Mouse (Mus musculus) megakaryocyte, adult 5-6 weeks (primary cell): ENCODE results near the gene Gm9972. TPM values are rescaled to one million over a fixed set of nuclear protein-coding genes. Genes with fewer than 3 reads are reported as not detected.

Experiments used
- ATAC-seq: 2 replicates; pipeline ENCODE4 v1.8.0; 2016; ENCODE audit warnings: mild to moderate bottlenecking, inconsistent platforms; ENCODE audit not compliant: poor library complexity, severe bottlenecking
- total RNA-seq, 2 experiments: library from RNA; stranded (forward) in 1 of 2; stranded (reverse) in 1 of 2; fragments of 153-499, 151-499 nt in 1 of 2; fragments of 221-1000, 200-1000 nt in 1 of 2; gene quantifications; 2 replicates each; pipeline versions ENCODE4 v1.2.3 to v1.2.4; 2015 to 2017

Gm9972 gene
- not detected in 2 replicates for total RNA-seq (2015)
- total RNA-seq (2017) = not detected in 2 replicates

DNA sequence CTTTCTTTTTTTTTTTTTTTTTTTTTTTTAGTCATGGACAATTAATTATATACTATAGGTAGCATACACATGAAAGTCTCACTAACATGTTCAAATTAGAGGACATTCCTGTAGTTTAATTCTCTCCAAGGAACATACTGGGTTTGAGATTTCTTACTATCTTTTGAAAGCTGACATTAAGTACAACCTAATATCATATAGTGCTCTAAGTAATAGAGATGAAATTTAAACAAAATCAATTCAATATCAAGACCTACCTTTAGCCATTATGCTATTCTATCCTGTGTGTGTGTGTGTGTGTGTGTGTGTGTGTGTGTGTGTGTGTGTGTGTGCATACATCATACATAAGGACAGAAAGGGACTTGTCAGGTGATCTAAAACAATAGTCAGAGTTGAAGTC lies at the start of gene Gm9972:
TSS of gene Gm9972 (plus strand) at position 301 of the 400 bp plus-strand sequence.
- ATAC-seq = no peak

DNA sequence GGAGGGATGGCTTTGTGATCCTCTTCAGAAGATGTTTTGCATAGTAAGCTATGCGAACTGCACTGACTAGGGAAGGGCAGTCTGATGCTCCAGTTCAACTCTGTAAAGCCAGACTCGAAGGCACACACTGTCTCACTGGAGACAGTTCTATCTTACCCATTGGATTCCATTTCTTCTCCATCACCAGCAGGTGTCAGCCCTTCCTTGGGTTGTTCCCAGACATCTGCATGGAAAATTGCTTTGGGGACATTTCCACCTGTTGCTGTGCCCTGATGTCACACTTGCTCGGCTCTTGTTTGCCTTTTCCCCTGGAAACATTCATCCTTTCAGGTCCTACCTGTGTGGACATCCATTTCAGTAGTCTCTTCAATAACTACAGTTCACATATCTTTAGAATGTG lies 36.4 kb upstream of the Gm9972 start:
- ATAC-seq = no peak

DNA sequence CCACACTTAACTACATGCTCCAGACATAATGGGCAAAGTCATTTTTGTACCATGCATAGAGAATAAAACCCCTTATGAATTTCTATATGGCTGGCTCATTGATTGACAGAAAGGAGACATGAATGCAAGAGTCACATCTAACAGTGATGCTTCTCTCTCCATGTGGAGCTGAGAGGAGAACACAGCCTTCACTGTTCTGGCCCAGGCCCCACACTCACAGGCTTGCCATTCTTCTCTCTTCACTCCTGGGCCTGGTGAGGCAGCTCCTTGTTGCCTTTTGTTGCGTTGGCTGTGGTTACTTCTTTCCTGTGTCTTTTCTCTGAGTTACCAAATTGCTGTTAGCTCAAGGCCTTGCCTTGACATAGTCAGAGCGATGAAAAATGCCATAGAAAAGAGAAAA lies 23.6 kb upstream of the Gm9972 start:
- ATAC-seq = no peak

DNA sequence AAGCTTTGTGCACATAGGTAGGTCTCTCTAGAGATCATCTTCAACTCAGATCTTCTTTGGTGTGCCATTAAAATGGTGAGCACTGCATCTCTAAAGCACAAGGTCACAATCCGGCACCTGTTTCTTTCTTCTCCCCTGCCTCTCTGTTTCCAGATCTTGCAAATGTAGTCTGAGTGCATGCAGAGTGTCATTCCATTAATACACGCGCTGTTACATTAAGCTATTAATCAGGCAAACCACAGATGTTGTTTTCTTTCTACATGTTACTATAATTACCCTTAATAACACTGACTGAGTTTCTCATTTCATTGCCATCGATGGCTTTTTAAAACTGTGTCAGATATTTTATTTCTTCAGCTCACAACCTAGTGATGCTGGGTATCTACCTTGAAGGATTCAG lies 22.6 kb upstream of the Gm9972 start:
- no peak for ATAC-seq

DNA sequence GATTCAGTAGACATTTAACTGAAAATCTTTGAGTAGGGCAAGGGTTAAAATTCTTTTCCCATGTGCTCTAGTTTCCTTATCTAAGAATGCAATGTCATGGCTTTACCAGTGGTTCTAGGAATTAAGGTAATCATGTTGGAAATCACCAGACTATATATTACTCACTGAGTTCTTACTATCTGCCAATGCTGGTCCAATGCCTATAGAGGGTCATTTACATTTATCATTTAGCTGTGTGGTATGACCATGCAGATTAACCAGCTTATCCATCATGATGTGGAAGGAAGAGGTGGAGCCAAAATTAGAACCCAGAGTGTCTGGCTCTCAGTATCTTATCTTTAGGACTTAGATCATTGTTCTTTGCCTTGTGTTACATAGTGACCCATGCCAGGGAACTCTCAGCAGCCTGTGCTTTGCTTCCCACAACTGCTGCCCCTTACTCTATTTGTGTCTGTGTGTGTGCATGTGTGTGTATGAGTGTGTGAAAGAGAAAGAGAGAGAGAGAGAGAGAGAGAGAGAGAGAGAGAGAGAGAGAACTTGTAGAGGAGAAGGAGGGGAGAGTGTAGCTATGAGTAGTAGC lies 12.3 kb upstream of the Gm9972 start:
- ATAC-seq = no peak

DNA sequence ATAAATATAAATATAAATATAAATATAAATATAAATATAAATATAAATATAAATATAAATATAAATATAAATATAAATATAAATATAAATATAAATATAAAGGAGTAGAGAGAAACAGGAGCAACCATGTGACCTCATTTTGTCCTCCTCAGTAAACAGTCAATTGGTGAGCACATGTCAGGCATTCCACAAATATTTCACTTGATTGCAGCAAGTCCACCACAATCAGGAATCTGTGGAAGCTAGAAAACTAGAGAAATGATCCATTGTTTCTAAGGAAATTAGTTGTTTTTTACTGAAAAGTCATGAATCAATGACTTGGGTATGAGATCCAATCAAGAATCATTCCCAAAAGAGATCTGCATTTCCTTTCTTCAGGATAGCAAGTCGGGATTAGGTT lies 5.7 kb upstream of the Gm9972 start:
- no peak for ATAC-seq

DNA sequence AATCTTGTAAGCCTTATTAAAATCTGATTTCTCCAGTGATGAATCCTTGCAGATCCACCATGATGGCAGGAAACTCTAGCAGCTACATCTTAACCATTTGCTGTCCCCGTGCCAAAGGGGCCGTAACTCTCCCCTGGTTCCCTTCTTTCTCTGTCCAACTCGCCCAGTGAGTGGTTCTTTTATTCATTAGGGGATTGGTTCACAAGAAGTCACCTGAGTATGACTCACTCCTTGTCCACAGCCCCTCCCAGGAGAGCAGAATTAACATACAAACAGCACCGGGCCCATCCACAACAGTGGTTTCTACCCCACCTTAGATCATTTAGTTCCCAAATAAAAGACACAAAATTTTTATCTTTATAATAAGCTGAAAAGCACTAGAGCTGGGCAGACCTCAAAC lies 3.4 kb upstream of the Gm9972 start:
- no peak for ATAC-seq

DNA sequence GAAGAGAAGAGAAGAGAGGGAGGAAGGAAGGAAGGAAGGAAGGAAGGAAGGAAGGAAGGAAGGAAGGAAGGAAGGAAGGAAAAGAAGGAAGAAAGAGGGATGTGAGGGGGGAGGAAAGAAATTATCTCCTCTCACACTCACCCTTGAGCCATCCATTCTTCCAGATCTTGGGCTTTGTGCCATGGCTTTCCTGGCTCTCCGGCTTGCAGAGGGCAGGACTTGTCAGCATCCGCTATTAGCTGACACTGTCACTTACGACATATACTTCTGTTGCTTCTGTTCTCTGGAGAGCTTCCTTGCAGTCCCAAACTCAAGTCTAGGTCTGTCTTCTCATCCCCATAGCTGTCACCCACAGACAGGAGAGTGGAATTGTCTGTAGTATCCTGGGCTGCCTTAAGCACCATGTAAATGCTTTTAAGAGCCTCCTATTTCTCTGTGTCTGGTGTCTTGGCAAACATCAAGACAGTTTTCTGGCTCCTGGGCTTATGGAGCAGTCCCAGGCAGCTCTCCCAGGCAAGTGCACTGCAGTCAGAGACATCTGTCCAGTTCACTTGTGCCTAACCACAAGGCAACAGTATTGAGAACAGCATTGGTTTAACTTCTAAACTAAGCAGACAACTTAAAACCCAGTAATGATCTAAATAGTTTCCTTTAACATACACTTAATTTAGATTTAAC lies 10.5 kb downstream of the Gm9972 start:
- no peak for ATAC-seq

DNA sequence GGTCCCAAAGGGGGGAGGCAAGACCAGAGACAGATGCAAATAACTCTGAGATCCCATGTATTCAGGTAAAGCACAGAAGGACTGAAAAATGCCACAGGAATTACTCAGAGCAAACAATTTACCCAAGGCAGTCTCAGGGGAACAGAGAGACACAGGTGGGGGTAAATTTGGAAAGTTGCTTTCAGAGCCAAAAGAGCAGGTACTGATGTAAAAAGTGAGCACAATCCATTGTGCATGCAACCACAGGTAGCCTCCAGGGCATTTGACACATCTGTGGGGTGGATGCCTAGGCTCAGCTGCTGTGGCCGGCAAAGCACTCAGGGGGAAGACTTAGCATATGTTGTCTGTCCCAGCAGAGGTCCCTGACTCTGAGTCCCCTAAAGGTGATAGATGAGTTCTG lies 13.8 kb downstream of the Gm9972 start:
- ATAC-seq = no peak

DNA sequence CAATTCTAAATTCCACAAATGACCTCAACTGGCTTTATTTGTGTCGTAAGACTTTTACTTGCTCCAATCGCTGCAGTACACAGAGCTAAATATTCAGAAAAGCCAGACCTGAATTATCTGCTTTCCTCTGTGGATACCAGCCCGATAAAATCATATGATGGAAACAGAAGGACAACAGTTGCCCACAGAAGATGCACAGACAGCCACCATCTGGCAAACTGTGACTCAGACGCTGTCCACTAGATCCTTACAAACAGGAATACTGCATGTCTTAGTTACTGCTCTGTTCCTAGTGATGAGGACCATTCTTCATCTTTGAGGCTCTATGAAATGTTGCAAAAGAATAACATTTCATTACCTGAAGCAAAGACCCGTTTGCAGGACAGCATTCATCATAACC lies 19.4 kb downstream of the Gm9972 start:
- no peak for ATAC-seq

DNA sequence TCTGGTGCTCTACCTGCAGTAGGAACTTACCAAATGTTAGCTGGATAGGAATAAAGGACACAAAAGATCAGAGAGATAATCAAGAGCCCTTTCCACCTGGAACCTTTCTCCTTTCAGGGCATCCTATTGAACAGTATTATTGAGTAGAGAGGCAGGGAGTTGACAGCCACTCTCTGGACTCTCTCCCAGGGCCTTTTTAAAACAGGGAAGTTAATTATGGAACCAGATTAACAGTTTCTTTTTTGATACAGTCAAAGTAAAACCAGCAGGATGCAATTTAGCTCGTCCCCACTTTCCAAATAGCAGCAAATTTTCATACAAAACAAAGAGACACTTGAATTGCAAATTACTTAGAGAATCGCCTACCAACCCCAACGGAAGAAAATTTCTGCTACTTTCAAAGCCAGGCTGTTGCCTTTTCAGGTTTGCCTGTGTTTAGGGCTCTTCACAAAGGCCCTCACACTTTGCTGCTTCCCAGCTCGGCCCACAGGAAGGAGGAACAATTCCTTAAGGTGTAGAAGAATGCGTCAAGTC lies 24.0 kb downstream of the Gm9972 start:
- ATAC-seq = no peak

DNA sequence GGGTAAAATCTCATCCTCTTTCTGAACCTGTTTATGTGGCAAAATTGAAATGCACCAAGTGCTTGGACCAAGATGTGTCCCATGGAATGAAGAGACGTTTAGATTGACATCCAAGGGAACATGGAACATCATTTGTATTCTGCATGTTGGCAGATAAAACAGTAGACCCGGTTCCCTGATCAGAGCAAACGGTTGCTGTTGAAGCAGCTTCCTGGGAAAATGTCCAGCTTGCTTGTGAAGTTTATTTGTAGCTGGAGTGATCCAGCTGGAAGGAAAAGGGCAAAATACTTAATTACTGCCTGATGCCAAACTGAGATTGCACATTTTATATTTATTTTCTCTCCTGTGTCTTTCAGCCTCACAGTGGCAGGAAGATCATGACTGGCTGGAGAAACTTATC lies 26.7 kb downstream of the Gm9972 start:
- ATAC-seq = no peak

DNA sequence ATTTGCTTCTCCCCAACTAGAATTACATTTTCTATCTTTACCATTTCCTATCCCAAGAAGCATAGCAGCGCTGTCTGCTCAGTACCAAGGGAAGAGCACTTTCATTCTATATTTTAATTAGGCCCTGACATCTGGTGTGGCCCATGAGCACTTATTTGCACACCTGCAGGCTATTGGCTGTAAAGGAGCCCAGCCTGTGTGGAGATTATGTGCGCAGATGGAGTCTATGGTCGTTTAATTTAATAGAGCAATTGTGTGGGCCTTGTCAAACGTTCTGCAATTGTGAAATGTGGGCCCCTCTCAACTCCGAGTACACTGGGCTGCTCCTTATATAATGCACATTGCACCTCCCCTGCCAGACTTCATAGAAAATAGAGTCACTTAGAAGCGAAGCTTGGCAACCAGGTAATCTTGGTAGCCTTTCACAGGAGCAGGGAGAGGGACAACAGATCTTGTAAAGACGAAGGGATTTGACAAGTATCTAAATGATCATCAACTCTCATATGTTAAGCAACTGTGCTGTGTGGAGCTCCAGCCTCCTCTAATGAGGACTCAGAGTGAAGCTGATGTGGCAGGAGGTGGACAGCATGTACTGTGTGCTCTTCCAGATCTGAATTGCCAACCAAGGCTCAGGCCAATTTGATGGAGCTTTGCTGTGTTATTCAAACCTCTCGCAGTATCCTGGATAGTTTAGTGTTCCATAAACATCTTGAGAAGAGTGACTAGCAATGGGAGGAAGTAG lies 50.9 kb downstream of the Gm9972 start:
- ATAC-seq = no peak

Other genes starting within 250 kb of the Gm9972 start
- not detected in 2 replicates for gene Atp10b, start 114.1 kb downstream of the Gm9972 start, total RNA-seq (2015)
- gene Atp10b, start 114.1 kb downstream of the Gm9972 start, total RNA-seq (2017) = not detected in 2 replicates